Mouse (Mus musculus): ENCODE data around the gene Lgi1. TPM values are rescaled to one million over a fixed set of nuclear protein-coding genes. Genes with fewer than 3 reads are reported as not detected.

The Lgi1 gene
- polyA plus RNA-seq, 1 experiment from 2014 or later: 0.69 TPM

DNA sequence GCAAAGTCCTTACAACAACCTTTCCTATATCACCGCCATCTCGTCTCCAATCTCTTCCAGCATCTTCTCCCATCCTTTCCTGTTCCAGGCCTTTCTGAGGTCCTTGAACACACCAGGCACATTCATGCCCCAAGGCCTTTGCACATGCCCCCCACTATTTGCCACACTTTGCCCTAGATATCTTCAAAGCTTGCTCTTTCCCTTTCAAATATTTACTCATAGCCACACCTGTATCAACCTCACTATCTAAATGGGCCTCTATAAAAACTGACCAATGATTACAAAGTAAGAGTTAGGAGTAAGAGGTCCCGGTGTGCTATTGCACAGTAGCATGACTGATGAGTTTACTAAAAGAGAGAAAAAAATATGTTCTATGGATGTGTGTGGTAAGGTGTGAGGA lies 73.0 kb downstream of the Lgi1 start:
- Histone ChIP-seq H3K4me2 (ENCODE audit: low read depth, severe bottlenecking) (no peak overlapping the region), H3K27ac (replicated peaks; ENCODE audit: low read depth, low read length) (no peak overlapping the region), H3K27me3 (ENCODE audit: control insufficient read depth, insufficient read depth, low read length) (no peaks in the 10 kb centered on the region), H3K9me3 (ENCODE audit: control insufficient read depth, low read length) (no peaks in the 10 kb centered on the region), H3K4me3 (ENCODE audit: low read depth, low read length) (no peak overlapping the region), H3K9ac (ENCODE audit: low read length) (no peak overlapping the region), H3K36me3 (ENCODE audit: control insufficient read depth, insufficient read depth, low read length) (no peaks in the 10 kb centered on the region), H3K4me1 (ENCODE audit: control insufficient read depth, insufficient read depth, low read length) (no peaks in the 10 kb centered on the region)
- ATAC-seq (ENCODE audit: insufficient number of reproducible peaks, low FRiP score, low TSS enrichment, low read depth): no peak
- DNase-seq (ENCODE audit: low spot score): no peak
- WGBS: 87% methylated on average over 3 of the region's 3 CpGs

DNA sequence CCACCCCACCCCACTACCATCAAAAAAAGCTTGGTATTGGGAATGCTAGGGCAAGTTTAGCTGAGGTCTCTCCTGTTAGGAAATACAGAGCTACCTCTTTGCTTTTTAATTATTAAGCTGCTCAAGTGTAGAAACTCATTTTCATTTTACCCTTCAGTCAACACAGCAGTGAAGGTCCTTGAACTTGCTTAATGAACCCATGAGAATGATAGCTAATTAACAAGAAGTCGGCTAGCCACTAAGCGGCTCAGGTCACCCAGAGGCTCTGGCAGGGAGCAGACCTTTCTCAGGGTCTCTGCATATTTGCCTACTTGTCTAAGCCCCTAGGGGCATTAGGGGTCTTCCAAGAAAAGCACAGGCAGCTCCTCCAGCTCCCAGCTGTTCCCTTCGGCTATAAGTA lies 75.4 kb downstream of the Lgi1 start:
- Histone ChIP-seq H3K4me1 (ENCODE audit: control insufficient read depth, insufficient read depth, low read length) (no peaks in the 10 kb centered on the region), H3K36me3 (ENCODE audit: control insufficient read depth, insufficient read depth, low read length) (no peaks in the 10 kb centered on the region), H3K9me3 (ENCODE audit: control insufficient read depth, low read length) (no peaks in the 10 kb centered on the region), H3K4me3 (ENCODE audit: low read depth, low read length) (no peak overlapping the region), H3K9ac (ENCODE audit: low read length) (no peak overlapping the region), H3K27me3 (ENCODE audit: control insufficient read depth, insufficient read depth, low read length) (no peaks in the 10 kb centered on the region), H3K27ac (replicated peaks; ENCODE audit: low read depth, low read length) (no peak overlapping the region), H3K4me2 (ENCODE audit: low read depth, severe bottlenecking) (no peak overlapping the region)
- no peak for ATAC-seq (ENCODE audit: insufficient number of reproducible peaks, low FRiP score, low TSS enrichment, low read depth)
- DNase-seq (ENCODE audit: low spot score): no peak
- 79% methylated on average over 3 of the region's 3 CpGs for WGBS

DNA sequence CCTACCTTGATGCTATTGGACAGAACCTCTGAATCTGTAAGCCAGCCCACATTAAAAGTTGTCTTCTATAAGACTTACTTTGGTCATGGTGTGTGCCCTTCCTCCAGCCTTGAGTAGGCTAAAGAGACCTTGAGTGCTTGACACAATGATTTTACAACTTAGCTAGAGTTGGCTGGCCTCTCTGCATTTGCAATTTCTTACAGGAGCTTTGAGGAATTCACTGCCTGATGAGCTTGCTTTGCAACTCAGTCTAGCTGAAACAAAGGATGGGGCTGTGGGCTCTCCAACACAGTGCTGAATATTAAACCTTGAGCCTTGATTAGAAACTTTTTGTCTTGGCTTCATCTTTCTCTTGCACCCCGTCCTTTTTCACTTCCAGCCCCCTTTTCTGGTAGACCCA lies 78.9 kb downstream of the Lgi1 start:
- DNase-seq (ENCODE audit: low spot score) (no peak), ATAC-seq (ENCODE audit: insufficient number of reproducible peaks, low FRiP score, low TSS enrichment, low read depth) (no peak)
- H3K4me1 ChIP-seq (ENCODE audit: control insufficient read depth, insufficient read depth, low read length): no peaks in the 10 kb centered on the region
- WGBS: 78% methylated on average over 1 of the region's 1 CpGs
- no peak overlapping the region for H3K4me3 ChIP-seq (ENCODE audit: low read depth, low read length)
- H3K9me3 ChIP-seq (ENCODE audit: control insufficient read depth, low read length): no peaks in the 10 kb centered on the region
- no peak overlapping the region for H3K27ac ChIP-seq (replicated peaks; ENCODE audit: low read depth, low read length)
- H3K36me3 ChIP-seq (ENCODE audit: control insufficient read depth, insufficient read depth, low read length): no peaks in the 10 kb centered on the region
- H3K9ac ChIP-seq (ENCODE audit: low read length): no peak overlapping the region
- no peaks in the 10 kb centered on the region for H3K27me3 ChIP-seq (ENCODE audit: control insufficient read depth, insufficient read depth, low read length)
- H3K4me2 ChIP-seq (ENCODE audit: low read depth, severe bottlenecking): no peak overlapping the region

DNA sequence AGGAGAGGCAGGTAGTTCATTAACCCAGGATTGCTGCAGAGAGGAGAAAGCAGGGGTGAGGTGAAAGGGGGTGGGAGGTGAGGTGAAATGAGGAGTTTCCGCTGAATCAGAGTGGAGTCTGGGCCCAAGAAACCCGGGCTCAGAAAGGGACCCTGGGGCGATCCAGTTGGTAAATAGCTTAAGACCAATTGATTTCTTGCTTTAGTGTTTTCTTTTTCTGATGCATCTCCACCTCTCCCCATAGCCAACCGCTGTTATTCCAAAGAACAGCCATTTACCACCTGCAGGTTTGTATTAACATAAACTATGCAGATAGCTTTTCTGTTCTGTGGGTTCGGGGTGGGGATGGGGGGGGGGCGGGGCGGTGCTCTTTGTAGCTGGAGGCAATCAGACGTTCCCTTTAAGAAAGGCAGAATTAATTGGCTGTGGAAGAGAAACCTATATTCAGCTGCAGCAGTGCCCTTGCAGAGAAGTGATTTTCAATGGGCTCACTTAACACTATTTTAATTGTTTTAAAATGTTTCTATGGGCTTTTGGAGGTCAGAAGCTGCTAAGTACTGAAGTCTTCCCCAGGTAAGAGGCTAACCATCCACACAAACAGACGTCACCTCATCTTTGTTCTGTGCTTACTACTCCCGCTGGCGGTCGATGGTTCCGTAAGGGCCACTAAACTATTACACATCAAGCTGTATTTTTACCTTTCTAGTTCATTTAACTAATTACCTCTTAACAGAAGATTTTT lies 84.1 kb downstream of the Lgi1 start:
- DNase-seq (ENCODE audit: low spot score): no peak

DNA sequence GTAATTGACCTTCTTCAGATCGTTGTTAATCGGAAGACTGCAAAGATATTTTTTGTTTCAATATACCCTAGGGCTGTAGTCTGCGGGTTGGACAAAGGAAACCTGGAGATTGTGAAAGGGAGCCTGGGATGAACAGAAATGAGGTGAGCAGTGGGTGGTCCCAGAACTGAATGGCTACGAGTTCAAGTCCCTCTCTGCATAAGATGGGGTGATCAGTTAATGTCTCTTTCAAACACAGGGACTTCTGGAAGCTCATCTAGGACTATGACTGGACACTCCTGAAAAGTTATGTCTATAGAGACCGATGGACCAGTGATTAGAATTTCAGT lies 84.6 kb downstream of the Lgi1 start:
- no peaks in the 10 kb centered on the region for H3K9me3 ChIP-seq (ENCODE audit: control insufficient read depth, low read length)
- H3K4me2 ChIP-seq (ENCODE audit: low read depth, severe bottlenecking): no peak overlapping the region
- 79% methylated on average over 5 of the region's 5 CpGs for WGBS

More for the DNA sequence above, 84.1 kb downstream of the Lgi1 start:
- Histone ChIP-seq H3K9me3 (ENCODE audit: control insufficient read depth, low read length) (no peaks in the 10 kb centered on the region), H3K4me2 (ENCODE audit: low read depth, severe bottlenecking) (no peak overlapping the region), H3K27ac (replicated peaks; ENCODE audit: low read depth, low read length) (no peak overlapping the region), H3K9ac (ENCODE audit: low read length) (no peak overlapping the region), H3K27me3 (ENCODE audit: control insufficient read depth, insufficient read depth, low read length) (no peaks in the 10 kb centered on the region), H3K4me3 (ENCODE audit: low read depth, low read length) (no peak overlapping the region), H3K4me1 (ENCODE audit: control insufficient read depth, insufficient read depth, low read length) (no peaks in the 10 kb centered on the region), H3K36me3 (ENCODE audit: control insufficient read depth, insufficient read depth, low read length) (no peaks in the 10 kb centered on the region)
- ATAC-seq (ENCODE audit: insufficient number of reproducible peaks, low FRiP score, low TSS enrichment, low read depth): no peak
- WGBS: 36% methylated on average over 13 of the region's 13 CpGs

DNA sequence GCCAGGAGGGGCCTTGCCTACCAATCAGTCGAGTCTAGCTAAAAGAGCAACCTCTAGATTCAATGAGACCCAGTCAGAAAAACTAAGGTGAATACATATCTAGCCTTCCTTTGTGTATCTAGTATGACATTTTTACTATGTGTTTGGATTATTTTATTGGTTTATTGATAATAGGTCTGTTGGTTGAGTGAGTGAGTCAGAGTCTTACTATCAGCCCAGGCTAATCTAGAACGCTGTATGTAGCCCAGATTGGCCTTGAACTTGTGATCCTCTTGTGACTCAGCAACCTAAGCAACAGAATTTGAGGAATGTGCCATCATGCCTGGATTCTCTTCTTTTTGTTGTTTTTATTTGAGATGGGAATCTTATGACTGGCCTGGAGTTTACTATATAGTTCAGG lies 86.9 kb downstream of the Lgi1 start:
- Histone ChIP-seq H3K9ac (ENCODE audit: low read length) (no peak overlapping the region), H3K27ac (replicated peaks; ENCODE audit: low read depth, low read length) (no peak overlapping the region), H3K4me2 (ENCODE audit: low read depth, severe bottlenecking) (no peak overlapping the region), H3K4me1 (ENCODE audit: control insufficient read depth, insufficient read depth, low read length) (no peaks in the 10 kb centered on the region), H3K4me3 (ENCODE audit: low read depth, low read length) (no peak overlapping the region), H3K36me3 (ENCODE audit: control insufficient read depth, insufficient read depth, low read length) (no peaks in the 10 kb centered on the region), H3K9me3 (ENCODE audit: control insufficient read depth, low read length) (no peaks in the 10 kb centered on the region), H3K27me3 (ENCODE audit: control insufficient read depth, insufficient read depth, low read length) (no peaks in the 10 kb centered on the region)
- ATAC-seq (ENCODE audit: insufficient number of reproducible peaks, low FRiP score, low TSS enrichment, low read depth) (no peak), DNase-seq (ENCODE audit: low spot score) (no peak)
- WGBS: 80% methylated on average over 2 of the region's 2 CpGs

More for the DNA sequence above, 84.6 kb downstream of the Lgi1 start:
- Histone ChIP-seq H3K36me3 (ENCODE audit: control insufficient read depth, insufficient read depth, low read length) (no peaks in the 10 kb centered on the region), H3K27me3 (ENCODE audit: control insufficient read depth, insufficient read depth, low read length) (no peaks in the 10 kb centered on the region), H3K4me1 (ENCODE audit: control insufficient read depth, insufficient read depth, low read length) (no peaks in the 10 kb centered on the region), H3K27ac (replicated peaks; ENCODE audit: low read depth, low read length) (no peak overlapping the region), H3K4me3 (ENCODE audit: low read depth, low read length) (no peak overlapping the region), H3K9ac (ENCODE audit: low read length) (no peak overlapping the region)
- DNase-seq (ENCODE audit: low spot score) (no peak), ATAC-seq (ENCODE audit: insufficient number of reproducible peaks, low FRiP score, low TSS enrichment, low read depth) (no peak)

DNA sequence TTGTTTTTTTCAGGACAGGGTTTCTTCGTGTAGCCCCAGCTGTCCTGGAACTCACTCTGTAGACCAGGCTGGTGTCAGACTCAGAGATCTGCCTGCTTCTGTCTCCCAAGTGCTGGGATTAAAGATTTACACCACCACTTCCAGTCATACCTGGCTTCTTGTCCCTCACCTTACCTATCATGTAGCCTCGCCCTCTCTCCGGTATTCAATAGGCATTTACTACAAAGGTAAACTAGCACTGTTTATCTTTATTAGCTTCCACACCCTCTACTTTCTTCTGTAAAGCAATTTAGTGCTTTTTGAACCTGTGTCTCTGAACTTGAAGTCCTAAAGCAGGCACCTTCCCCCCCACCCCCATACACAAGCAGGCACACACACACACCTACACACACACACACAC lies 87.4 kb downstream of the Lgi1 start:
- H3K9me3 ChIP-seq (ENCODE audit: control insufficient read depth, low read length): no peaks in the 10 kb centered on the region
- ATAC-seq (ENCODE audit: insufficient number of reproducible peaks, low FRiP score, low TSS enrichment, low read depth) (no peak), DNase-seq (ENCODE audit: low spot score) (no peak)
- WGBS: 89% methylated on average over 3 of the region's 3 CpGs
- H3K27ac ChIP-seq (replicated peaks; ENCODE audit: low read depth, low read length): no peak overlapping the region
- H3K36me3 ChIP-seq (ENCODE audit: control insufficient read depth, insufficient read depth, low read length): no peaks in the 10 kb centered on the region
- no peak overlapping the region for H3K9ac ChIP-seq (ENCODE audit: low read length)
- H3K4me2 ChIP-seq (ENCODE audit: low read depth, severe bottlenecking): no peak overlapping the region
- H3K27me3 ChIP-seq (ENCODE audit: control insufficient read depth, insufficient read depth, low read length): no peaks in the 10 kb centered on the region
- H3K4me1 ChIP-seq (ENCODE audit: control insufficient read depth, insufficient read depth, low read length): no peaks in the 10 kb centered on the region
- no peak overlapping the region for H3K4me3 ChIP-seq (ENCODE audit: low read depth, low read length)

DNA sequence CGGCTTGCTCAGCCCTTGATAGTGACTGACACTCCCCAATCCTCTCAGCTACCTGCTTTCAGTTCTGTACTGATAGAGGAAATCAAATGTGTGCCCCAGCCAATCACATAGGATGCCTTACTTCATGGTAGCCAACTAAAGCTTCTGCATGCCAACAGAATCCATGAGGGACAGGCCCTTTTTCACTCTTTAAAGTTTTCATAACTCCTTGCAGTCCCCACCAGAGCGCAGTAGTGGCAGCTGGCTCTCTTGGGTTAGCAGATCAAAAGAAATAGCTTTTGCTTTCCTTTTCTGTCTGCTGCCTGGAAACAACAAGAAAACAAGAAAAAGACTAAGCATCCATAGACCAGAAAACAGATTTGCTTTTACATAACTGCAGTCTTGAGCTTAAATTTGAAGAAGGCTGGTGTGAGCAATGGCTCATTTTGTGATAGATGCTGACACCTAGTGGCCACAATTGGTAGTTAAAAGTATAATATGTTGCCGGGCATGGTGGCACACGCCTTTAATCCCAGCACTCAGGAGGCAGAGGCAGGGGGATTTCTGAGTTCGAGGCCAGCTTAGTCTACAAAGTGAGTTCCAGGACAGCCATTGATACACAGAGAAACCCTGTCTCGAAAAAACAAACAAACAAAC lies 88.3 kb downstream of the Lgi1 start:
- ATAC-seq (ENCODE audit: insufficient number of reproducible peaks, low FRiP score, low TSS enrichment, low read depth) (no peak), DNase-seq (ENCODE audit: low spot score) (peak; percentile 54)
- H3K27ac ChIP-seq (replicated peaks; ENCODE audit: low read depth, low read length): no peak overlapping the region
- 46% methylated on average over 6 of the region's 6 CpGs for WGBS
- no peaks in the 10 kb centered on the region for H3K36me3 ChIP-seq (ENCODE audit: control insufficient read depth, insufficient read depth, low read length)
- H3K4me1 ChIP-seq (ENCODE audit: control insufficient read depth, insufficient read depth, low read length): no peaks in the 10 kb centered on the region
- H3K4me3 ChIP-seq (ENCODE audit: low read depth, low read length): no peak overlapping the region
- H3K27me3 ChIP-seq (ENCODE audit: control insufficient read depth, insufficient read depth, low read length): no peaks in the 10 kb centered on the region
- H3K9me3 ChIP-seq (ENCODE audit: control insufficient read depth, low read length): no peaks in the 10 kb centered on the region
- no peak overlapping the region for H3K9ac ChIP-seq (ENCODE audit: low read length)
- H3K4me2 ChIP-seq (ENCODE audit: low read depth, severe bottlenecking): no peak overlapping the region

DNA sequence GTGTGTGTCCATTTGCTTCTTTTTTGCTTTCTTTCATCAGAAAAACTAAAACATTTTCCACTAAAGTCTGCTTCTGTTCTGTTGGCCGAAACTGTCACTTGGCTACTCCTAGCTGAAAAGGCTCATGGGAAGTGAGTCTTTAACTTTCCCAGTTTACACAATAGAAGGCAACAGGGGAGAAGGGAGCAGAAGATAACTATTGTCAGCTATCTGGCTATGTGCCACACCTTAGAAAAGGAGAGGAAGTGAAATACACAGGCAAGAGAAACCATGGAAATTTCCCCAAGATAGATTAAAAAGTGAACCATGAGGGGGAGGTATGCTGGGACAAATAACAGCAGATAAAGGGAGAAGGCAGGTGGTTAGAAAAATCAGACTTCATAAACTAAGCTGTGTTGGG lies 89.9 kb downstream of the Lgi1 start:
- Histone ChIP-seq H3K36me3 (ENCODE audit: control insufficient read depth, insufficient read depth, low read length) (no peaks in the 10 kb centered on the region), H3K27me3 (ENCODE audit: control insufficient read depth, insufficient read depth, low read length) (no peaks in the 10 kb centered on the region), H3K9ac (ENCODE audit: low read length) (no peak overlapping the region), H3K4me1 (ENCODE audit: control insufficient read depth, insufficient read depth, low read length) (no peaks in the 10 kb centered on the region), H3K4me2 (ENCODE audit: low read depth, severe bottlenecking) (no peak overlapping the region), H3K9me3 (ENCODE audit: control insufficient read depth, low read length) (no peaks in the 10 kb centered on the region), H3K4me3 (ENCODE audit: low read depth, low read length) (no peak overlapping the region), H3K27ac (replicated peaks; ENCODE audit: low read depth, low read length) (no peak overlapping the region)
- DNase-seq (ENCODE audit: low spot score) (no peak), ATAC-seq (ENCODE audit: insufficient number of reproducible peaks, low FRiP score, low TSS enrichment, low read depth) (no peak)
- WGBS: 87% methylated on average over 1 of the region's 1 CpGs
